Mouse (Mus musculus) MEL (cell line): ENCODE data around the gene Ehmt2.
A peak's percentile ranks its signal among the peaks of the same experiment; 100 is the strongest.

Experiments used
- MEF2A ChIP-seq: IDR thresholded peaks from 2 replicates; pipeline ENCODE4 v1.6.1; 2014; ENCODE audit warnings: low read depth, mild to moderate bottlenecking, inconsistent platforms, low read length, improper control_type of control experiment; ENCODE audit not compliant: poor library complexity, insufficient replicate concordance, severe bottlenecking; ENCODE audit errors: extremely low read depth
- POLR2A ChIP-seq, 2 experiments: IDR thresholded peaks; 2 replicates each; pipeline ENCODE4 v1.6.1; 2011 to 2012; ENCODE audit warnings: low read length in 2 of 2, mild to moderate bottlenecking in 2 of 2, control low read depth in 1 of 2, improper control_type of control experiment in 1 of 2, low read depth in 1 of 2, moderate library complexity in 1 of 2; ENCODE audit not compliant: control insufficient read depth in 1 of 2, insufficient read depth in 1 of 2, poor library complexity in 1 of 2
- RAD21 ChIP-seq: IDR thresholded peaks from 2 replicates; pipeline ENCODE4 v1.6.1; 2011; ENCODE audit warnings: mild to moderate bottlenecking, low read depth, low read length, improper control_type of control experiment

GRCm38 (mm10) chr17:34855825-34856224 lies 42.4 kb upstream of the Ehmt2 start:
- TF ChIP-seq MEF2A (no peak), RAD21 (peak; percentile 61), POLR2A (IDR thresholded peaks at IDR 0.05; ENCODE audit: control insufficient read depth in 1 of 2, insufficient read depth in 1 of 2, low read depth in 1 of 2, low read length in 2 of 2, poor library complexity in 1 of 2) (no peak)
